Mouse (Mus musculus): ENCODE results near the gene Cacul1.
"Not testable (repeated sequence)": the region's sequence is repeated elsewhere in the genome, so short reads cannot be mapped to it uniquely, and the experiment has no call there.

Cacul1 gene

DNA sequence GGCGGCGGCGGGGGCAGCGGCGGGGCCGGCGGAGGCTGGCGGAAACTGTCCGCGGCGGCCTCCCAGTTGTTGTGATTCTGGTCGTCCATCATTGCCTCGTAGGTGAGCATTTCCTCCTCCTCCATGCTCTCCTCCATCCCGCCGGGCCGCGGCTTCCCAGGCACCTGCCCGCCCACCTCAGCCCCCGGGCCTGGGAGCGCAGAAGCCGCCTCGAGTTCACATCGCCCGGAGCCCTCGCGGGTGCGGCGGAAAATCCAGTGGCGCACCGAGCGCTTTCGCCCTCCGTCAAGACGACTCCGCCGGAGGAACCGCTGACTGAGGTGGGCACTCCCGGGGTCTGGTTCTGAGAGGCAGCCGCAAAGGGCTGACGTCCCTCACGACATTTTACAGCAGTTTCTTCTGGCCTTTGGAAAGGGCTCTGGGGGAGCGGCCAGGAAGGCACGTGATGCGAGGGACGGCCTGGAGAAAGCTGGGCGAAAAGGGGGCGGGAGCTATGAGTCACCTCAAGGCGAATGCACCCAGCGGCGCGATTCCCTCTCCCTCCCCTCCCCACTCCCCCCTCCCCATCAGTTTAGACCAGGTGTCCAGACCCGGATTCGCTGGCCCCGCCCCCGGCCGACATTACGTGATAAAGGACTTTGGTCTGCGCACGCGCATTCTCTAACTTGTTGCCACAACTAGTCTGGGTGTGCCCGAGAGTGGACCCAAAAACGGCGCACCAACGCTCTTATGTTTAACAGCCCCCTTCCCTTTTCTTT, at the start of gene Cacul1:
TSS of gene Cacul1 (minus strand) at position 444 of the 758 bp plus-strand sequence.
- peak; percentile 100 for DNase-seq (ENCODE audit: inconsistent ontology term)

DNA sequence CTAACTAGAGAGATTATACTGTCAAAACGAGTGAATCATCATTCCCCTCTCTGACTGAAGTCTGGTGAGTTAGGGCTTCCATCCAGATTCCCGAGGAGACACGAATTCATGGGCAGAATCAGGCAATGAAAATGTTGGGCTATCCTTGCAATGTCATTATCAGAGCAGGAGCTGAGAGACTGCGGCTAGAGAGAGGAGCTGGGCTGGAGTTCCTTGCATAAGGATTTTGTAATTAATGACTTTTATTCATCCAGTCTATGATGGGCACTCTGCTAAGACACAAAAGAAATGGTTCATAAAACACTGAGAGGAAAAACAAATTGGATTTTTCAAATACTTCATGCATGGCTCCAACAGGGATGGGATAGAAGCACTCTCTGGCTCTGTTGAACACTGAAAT, 38.6 kb upstream of the Cacul1 start:
- DNase-seq (ENCODE audit: inconsistent ontology term), result peak; percentile 80

DNA sequence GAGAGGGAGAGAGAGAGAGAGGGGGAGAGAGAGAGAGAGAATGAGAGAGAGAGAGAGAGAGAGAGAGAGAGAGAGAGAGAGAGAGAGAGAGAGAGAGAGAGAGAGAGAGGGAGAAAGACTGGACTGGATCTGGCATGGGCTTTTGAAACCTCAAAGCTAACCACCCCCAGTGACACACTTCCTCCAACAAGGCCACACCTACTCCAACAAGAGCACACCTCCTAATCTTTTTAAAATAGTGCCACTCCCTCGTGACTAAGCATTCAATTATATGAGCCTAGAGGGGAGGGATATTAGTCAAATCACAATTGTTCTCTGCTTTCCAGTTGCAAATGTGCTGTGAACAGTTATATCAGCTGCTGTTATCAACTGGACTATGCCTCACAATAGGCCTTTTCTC, 36.2 kb upstream of the Cacul1 start:
- DNase-seq (ENCODE audit: inconsistent ontology term), result no peak

DNA sequence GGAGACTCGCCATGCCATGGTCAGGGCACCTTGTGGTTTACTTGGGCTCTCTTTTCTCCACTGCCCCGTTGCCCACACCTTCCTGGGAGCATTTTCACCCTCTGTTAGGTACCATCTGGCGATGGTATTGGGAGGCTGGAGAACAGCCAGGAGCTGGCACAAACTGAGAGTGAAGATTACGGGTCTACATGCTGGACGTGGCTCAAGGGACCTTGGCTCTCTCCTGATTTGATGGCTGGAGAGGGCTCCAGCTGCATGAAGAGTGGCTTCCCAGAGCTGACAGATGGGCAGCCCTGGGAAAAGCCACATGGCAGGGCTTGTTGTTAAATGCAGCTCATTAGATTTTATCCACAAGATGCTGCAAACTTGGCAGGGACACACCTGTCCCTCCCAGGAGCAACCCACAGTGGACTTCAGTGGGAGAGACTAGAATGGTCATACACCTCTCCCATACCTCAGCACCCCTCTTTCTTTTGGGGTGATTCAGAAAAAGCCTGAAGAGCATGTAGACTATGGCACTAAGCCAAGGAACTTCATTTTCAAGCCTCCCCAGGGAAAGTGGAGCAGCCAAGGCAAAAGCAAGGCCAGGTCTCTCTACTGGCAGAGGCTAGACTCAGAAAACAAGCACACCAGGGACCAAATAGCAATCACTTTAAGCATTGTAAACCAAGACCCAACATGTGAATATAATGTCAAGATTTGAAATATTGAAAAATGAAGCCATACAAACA, 34.8 kb upstream of the Cacul1 start:
- peak; percentile 37 for DNase-seq (ENCODE audit: inconsistent ontology term)

DNA sequence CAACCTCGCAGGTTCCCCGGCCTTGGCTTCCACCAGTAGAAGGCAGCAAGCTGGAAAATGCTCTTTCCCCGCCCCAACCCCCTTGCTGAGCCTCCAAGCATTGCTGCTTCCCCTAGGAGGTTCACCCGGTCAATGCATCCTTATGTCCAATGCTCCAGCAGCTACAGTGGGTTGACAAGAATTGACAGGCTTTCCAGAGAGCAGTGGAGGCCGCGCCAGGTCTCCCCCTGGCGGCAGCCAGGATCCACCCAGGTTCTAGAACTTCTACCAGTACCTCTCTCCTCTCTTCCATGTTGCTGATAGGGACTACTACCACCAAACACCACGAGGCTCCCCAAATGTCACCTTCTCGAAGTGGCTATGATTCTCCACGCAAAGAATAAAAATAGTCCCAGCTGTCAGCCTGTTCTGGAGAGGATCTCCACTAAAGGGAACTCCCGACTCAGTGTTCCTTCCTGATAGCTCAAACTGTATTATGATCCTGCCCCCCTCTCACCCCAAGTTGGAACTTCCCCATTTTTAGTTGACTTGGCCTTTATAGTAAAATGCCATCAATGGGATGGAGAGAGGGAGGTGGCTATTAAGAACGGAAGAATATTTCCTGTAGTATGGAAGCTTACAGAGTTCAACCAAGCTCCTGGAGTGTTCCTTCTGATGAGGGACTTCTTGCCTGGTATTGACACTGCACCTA, 30.8 kb upstream of the Cacul1 start:
- peak; percentile 43 for DNase-seq (ENCODE audit: inconsistent ontology term)

DNA sequence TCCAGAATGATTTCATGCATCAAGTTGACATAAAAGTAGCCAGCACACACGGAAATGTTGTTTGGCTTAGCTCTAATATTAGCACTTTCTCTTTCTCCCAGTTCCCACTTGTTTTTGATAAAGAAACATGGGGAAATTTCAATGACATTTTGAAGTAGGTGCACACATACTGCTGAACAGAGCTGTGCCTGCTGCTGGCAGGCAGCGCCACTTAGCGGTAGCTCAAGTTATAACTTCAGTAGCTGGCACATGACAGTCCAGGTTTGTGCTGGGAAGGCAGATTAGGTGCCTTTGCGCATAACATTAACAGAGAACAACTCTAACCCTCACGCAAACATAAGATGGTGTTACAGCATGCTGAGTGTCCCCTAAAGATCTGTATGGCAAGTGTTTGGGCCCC, 27.9 kb upstream of the Cacul1 start:
- no peak for DNase-seq (ENCODE audit: inconsistent ontology term)

DNA sequence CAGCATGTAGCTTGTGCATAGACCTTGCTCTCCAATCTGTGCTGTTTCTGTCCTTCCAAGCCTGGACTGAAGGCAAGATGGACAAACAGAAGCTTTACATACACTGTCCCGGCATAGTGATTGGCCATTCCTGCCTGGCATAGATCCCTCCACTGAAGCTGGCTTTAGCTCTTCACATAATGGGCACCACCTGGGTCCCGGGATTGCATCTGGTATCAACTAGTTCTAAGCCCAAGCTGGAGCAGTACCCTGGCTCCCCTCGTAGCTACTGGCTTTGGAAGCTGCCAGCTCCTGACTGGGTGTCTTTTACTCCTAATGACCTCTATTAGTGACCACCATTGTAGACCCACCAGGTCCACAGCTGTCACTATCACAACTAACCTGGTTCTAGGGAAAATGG, 22.8 kb upstream of the Cacul1 start:
- no peak for DNase-seq (ENCODE audit: inconsistent ontology term)

DNA sequence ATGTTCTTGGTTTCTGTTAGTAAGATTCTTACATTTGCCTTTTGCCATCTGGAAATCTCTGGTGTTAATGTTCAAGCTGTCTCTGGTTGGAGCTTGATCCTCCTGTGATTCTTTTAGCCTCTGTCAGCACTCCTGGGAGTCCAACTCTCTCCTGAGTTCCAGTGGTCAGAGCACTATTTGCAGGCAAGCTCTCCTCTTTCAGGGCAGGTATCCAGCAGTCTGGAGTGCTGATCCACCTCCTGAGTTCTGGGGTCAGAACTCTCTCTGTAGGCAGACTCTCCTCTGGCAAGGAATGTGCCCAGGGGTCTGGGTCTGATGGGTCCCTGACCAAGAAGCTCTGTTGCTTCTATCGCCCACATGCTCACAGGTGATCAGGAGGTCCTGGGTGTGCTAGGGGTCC, 21.2 kb upstream of the Cacul1 start:
- not testable (repeated sequence) for DNase-seq (ENCODE audit: inconsistent ontology term)

DNA sequence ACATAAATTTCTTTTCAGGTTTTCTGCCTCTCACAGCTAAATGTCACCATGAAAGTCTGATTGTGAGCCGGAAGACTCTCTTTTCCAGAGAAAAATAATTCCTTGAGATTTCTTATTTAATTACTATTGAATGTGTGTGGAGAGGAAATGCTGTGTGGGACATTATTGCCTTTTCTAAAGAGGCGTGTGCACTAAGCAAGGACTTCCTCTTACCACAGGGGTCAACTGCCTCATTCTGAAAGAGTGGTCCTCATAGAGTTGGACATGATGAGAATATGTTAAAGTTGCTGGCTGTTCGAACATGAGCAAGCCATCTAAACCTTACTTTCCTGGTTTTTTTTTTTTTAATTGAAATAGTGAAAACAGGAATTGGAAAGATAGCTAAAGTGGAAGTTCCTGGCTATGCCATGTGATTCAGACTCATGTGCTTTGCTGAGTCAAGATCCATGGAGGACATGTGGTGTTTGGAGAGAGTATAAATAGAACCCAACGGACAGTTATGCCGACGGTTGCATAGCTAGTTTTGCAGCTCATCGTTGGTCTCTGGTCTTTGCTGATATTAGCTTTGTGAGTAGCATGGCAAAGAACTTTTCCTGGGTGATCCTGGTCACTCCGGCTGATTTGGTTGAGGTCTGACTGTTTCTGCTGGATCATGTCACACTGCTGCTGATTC, 17.3 kb upstream of the Cacul1 start:
- DNase-seq (ENCODE audit: inconsistent ontology term), result no peak

DNA sequence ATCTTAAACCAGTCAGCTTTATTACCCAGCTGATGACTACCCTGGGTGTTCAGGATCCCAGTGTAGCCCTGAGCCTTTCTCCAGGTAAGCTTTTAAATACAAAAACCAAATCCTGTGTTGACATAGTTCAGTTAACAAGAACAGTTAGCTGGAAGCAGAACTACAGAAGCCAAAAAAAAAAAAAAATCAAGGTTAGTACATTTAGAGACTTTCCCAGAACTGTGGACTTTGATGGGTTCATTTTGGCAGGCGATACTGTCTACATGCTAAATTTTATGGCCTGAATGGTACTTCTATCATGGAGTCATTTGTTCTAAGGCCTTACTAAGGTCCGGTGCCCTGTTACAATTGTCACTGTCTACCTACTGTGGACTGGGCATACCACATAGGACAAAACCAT, 8.8 kb upstream of the Cacul1 start:
- DNase-seq (ENCODE audit: inconsistent ontology term), result no peak

DNA sequence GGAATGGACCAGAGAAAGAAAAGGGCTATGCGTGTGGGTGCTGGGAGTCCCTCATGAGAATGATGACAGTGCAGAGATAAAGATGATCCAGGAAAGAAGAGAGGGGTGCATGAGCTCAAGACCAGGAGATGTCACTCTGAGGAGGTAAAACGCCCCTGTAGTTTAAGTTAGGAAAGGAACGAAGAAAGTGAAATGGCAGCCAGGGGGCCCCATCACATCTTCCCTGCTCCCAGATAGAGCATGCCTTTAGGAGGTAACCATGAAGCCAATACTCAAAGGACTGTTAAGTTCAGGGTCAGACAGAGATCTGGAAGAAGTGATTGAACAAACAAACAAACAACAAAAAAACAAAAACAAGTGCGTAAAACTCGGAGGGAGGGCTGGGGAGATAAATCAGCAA, 5.8 kb upstream of the Cacul1 start:
- DNase-seq (ENCODE audit: inconsistent ontology term), result no peak

DNA sequence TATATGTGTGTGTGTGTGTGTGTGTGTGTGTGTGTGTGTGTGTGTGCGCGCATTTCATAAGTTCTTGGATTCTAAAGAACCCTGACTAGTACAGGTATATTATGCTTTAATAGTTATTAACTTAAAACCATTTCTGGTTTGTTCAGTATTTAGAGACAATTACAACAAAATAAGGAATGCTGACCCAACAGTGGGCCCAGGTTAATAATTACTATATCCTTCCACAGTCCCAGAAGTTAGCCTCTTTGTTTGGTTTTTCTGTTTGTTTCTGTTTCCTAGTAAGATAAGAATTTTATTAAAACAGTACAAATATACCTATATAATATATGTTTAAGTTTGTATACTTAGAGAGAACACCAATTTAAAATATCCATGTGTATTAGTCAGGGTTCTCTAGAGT, 2.4 kb upstream of the Cacul1 start:
- no peak for DNase-seq (ENCODE audit: inconsistent ontology term)

DNA sequence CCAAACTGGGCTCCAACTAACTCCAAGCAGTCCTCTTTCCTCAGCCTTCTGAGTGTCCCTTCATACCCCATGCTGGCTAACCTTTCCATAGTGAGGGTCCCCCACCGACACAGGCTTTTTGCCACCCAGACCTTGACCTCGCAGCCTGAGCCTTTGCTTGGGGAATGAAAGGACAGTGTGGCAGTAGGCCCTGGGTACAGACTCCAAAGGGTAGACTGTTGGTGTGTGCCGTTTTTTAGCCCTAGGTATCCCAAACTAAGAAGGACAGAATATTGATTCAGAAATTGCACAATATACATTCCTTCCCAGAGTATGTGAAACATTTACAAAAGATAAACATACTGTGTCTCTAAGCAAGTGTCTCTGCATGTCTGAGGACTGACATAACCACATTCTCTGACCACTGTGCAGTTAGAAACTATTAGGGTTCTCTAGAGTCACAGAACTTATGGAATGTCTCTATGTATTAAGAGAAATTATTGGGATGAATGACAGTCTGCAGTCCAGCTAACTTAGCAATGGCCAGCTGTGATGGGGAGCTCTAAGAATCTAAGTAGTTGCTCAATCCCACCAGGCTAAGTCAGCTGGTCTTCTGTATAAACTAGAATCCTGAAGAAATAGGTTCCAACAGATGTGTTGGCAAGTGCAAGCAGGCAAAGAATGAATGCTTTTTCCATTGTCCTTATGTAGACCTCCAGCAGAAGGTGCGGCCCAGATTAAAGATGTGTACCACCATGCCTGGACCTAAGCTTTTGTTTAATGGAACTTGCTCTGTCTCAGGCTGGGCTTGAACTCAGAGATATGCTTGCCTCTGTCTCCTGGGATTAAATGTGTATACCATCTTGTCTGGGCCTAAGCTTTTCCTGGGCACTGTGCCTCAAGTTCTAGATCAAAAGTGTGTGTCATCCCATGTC, 809 bp upstream of the Cacul1 start:
- peak; percentile 60 for DNase-seq (ENCODE audit: inconsistent ontology term)

DNA sequence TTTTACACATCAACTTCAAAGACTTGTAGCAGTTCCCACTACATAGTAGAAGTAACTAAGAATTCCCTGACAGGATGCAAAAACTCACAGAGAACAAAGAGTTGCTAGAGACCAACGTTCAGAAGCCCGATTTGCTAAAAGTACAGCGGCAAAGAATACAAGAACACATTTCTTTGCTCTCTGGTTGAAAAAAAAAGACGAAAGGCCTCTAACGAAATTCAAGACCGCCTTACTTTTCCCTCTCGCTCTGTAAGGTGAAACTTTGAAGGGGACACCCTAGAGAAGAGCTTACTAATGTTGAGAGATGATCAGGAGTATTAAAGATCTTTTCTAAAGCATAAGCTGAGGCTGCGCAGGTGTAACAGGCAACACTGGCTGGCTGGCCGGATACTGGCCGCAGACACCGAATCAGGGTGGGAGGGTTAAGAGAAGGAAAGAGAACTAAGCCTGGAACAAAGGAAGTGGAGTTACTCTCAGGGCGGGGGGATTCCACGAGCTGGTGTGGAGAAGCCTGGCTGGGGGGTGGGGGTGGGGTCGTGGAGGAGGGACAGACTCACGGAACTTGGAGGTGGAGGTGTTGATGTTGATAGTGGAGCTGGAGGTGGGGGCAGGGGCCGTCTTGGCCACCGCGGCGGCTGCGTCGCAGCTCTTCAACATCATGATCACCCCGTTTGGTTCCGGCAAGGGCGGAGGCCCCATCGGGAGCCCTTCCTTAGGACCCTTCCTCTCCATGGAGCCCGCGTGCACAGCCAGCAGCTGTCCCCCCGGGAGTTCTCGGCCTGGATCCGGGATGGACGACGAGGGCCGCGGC, 849 bp downstream of the Cacul1 start:
- DNase-seq (ENCODE audit: inconsistent ontology term), result peak; percentile 35

DNA sequence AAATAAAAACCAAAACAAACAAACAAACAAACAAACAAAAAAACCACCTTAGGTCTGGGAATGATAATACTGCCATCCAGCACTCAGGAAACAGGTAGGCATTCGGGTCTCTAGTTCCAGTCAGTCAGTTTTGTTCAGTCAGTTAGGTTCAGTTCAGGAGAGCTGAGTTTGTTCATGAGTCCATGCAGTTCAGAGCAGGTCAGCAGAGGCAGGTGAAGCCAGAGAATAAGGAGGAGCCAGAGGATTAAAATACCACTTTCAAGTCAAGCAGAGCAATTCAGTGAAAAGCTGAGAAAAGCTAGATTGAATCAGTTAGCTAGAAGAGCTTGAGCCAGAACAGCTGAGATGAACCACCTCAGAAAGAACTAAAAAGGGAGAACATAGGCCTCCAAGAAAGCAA, 4.1 kb downstream of the Cacul1 start:
- DNase-seq (ENCODE audit: inconsistent ontology term), result no peak

DNA sequence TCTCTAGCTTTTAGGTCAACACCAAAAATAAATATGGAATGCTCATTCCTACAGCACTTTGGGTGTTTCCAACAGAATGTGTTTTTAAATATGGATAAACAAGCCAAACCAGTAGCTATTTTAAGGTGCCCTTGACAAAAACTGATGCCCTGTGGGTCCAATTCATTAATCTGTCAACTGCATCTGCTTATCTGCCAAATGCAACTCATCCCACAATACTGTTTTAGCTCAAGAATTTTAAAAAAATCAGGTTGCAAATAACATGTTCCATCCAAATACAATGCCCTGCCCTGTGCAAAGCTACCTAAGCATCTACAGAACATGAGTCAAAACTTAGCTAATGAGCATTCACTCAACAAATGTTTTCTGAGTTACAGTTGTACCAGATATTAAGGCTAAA, 20.3 kb downstream of the Cacul1 start:
- DNase-seq (ENCODE audit: inconsistent ontology term), result no peak

DNA sequence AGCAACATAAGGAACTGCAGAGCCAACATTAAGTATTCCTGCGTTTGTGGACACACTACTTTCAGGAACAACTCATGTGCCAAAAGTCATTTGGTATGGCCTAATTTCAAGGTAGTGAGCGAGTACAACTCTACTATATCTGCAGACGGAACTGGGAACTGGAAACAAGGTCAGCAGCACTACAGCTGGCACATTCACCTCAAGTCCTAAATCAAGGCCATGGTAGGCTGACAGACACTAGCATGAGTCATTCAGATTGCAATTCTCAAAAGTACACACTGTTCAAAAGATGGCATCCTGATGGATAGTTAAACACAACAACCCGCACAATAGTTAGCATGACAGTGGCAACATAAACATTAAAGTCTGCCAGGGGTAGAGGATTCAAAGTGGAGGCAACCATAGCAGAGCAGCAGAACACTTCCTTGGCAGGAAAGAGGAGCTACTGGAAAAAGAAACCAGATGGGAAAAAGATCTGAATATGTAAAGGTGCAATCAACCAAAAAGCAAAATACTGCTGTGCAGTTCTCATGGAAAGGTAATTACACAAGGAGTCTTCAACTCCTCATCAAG, 25.9 kb downstream of the Cacul1 start:
- no peak for DNase-seq (ENCODE audit: inconsistent ontology term)

DNA sequence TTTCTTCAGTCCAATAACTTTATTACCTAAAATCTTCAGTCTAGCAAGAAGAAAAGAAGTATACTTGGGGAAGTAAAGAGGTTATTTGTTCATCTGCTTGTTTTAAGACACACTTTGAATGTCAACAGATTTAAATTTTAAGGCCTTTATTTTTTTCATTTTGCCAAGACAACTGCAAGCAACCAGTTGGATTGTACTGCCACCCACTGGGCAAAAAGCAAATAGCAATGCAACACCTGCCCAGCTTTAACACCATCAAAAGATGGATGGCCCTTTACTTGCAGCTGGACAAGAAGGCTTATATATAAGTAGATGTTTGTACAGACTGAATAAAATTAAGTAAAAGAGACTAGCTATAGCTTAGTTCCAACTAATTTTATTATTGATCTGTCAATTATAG, 27.3 kb downstream of the Cacul1 start:
- DNase-seq (ENCODE audit: inconsistent ontology term), result peak; percentile 24

DNA sequence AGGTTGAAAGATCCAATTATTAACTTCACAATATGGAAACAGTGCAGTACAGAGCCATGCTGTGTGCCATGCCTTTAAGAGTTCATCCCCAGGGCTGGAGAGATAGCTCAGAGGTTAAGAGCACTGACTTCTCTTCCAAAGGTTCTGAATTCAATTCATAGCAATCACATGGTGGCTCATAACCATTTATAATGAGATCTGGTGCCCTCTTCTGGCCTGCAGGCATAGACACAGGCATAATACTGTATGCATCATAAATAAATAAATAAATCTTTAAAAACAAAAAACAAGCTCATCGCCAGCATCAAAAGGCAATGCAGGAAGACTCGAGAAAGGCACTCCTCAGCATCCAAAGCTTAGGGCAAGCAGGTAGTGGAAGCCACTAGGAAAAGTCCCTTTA, 37.5 kb downstream of the Cacul1 start:
- DNase-seq (ENCODE audit: inconsistent ontology term), result no peak

DNA sequence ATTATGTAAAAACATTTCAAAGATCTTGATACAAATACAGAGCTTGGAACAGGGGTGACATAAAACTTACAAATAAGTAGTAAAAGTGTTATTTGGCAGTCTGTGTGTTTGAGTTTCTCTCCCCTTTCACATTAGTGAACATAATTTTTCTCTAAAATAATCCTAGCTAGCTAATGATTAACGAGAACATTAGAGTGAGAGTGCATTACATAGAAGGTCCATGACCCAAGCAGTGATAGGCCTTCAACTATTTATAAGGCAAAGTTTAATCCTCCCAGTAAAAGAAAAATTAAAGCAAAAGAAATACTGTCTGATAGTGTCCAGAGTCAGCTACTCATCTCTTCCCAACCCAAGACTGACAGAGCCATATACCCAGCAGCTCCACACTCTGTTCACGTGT, 48.9 kb downstream of the Cacul1 start:
- no peak for DNase-seq (ENCODE audit: inconsistent ontology term)

All from Muller cell, postnatal 12 days (primary cell).